Mouse (Mus musculus) macrophage (primary cell): Measurements from ENCODE around the gene Krt86. TPM values are rescaled to one million over a fixed set of nuclear protein-coding genes. Genes with fewer than 3 reads are reported as not detected.
"Not testable (repeated sequence)": the region's sequence is repeated elsewhere in the genome, so short reads cannot be mapped to it uniquely, and the experiment has no call there.

Experiments used
- H3K27ac ChIP-seq: fragments of 350-480 bp; formaldehyde crosslinking; 2 replicates; pipeline ENCODE4 v1.9.0; 2021
- H3K36me3 ChIP-seq: fragments of 350-480 bp; formaldehyde crosslinking; 2 replicates; pipeline ENCODE4 v1.9.0; 2021; ENCODE audit errors: inconsistent target
- H3K4me3 ChIP-seq: fragments of 350-480 bp; formaldehyde crosslinking; 2 replicates; pipeline ENCODE4 v1.9.0; 2021; ENCODE audit errors: inconsistent target
- H3K79me2 ChIP-seq: fragments of 350-480 bp; formaldehyde crosslinking; 2 replicates; pipeline ENCODE4 v1.9.0; 2021; ENCODE audit errors: inconsistent target
- WGBS: methylation state at CpG from one replicate; pipeline ENCODE4 v1.1.7; 2026; ENCODE audit warnings: inconsistent platforms; ENCODE audit not compliant: missing documents; 5-methylcytosine and 5-hydroxymethylcytosine counted together
- polyA plus RNA-seq: library from polyadenylated mRNA; stranded (reverse); fragments of 250-400 nt; gene quantifications from 3 replicates; pipeline ENCODE4 v1.2.4, GENCODE M21; 2018; ENCODE audit warnings: inconsistent platforms

Krt86 gene
- polyA plus RNA-seq, 1 experiment from 2014 or later, result not detected

GRCm38 (mm10) chr15:101517161-101517560 lies 43.9 kb downstream of the Krt86 start, which contains the start of gene Gm49425:
Gm49425 (minus strand) TSS chr15:101517261.
- WGBS, result 80% methylated on average over 1 of the region's 2 CpGs
- not testable (repeated sequence) for H3K4me3 ChIP-seq, H3K27ac ChIP-seq, H3K36me3 ChIP-seq, H3K79me2 ChIP-seq

GRCm38 (mm10) chr15:101519792-101520191 lies 46.5 kb downstream of the Krt86 start:
- no peak overlapping the region for H3K4me3 ChIP-seq
- no peaks in the 10 kb centered on the region for H3K36me3 ChIP-seq
- no peaks in the 10 kb centered on the region for H3K79me2 ChIP-seq
- H3K27ac ChIP-seq, result no peak overlapping the region
- WGBS, result 25% methylated on average over 2 of the region's 2 CpGs

- WGBS, result 68% methylated on average over 4 of the region's 4 CpGs
- Histone ChIP-seq H3K36me3 (no peaks in the 10 kb centered on the region), H3K4me3 (no peak overlapping the region), H3K27ac (no peak overlapping the region), H3K79me2 (no peaks in the 10 kb centered on the region)
Measured at GRCm38 (mm10) chr15:101522556-101523232, 49.4 kb downstream of the Krt86 start.

Other genes with a start within 250 kb of the Krt86 start
- 0.26 to 0.36 TPM in 2 of 3 replicates, not detected in the other for gene Grasp, start 249.3 kb upstream of the Krt86 start, polyA plus RNA-seq
- gene Nr4a1, start 219.2 kb upstream of the Krt86 start, polyA plus RNA-seq, result 6.1 to 9.4 TPM (median 7.1 TPM) in 3 replicates
- 19.7 to 26.3 TPM (median 22.9 TPM) in 3 replicates for gene Atg101, start 189.2 kb upstream of the Krt86 start, polyA plus RNA-seq
- gene 6030408B16Rik, start 180.3 kb upstream of the Krt86 start, polyA plus RNA-seq, result not detected in 3 replicates
- gene Krt80, start 103.3 kb upstream of the Krt86 start, polyA plus RNA-seq, result 0.51 to 0.83 TPM (median 0.56 TPM) in 3 replicates
- not detected in 3 replicates for gene Krt7, start 62.4 kb upstream of the Krt86 start, polyA plus RNA-seq
- not detected in 3 replicates for gene Krt87, start 34.7 kb upstream of the Krt86 start, polyA plus RNA-seq
- gene Krt88, start 25.7 kb upstream of the Krt86 start, polyA plus RNA-seq, result not detected in 3 replicates
- gene Krt81, start 9.7 kb upstream of the Krt86 start, polyA plus RNA-seq, result not detected in 3 replicates
- gene Krt83, start 18.0 kb downstream of the Krt86 start, polyA plus RNA-seq, result not detected in 3 replicates
- not detected in 3 replicates for gene Gm49425, start 43.8 kb downstream of the Krt86 start, polyA plus RNA-seq
- gene Krt84, start 59.3 kb downstream of the Krt86 start, polyA plus RNA-seq, result not detected in 3 replicates
- gene Krt82, start 77.2 kb downstream of the Krt86 start, polyA plus RNA-seq, result not detected in 3 replicates
- not detected in 3 replicates for gene Krt90, start 89.5 kb downstream of the Krt86 start, polyA plus RNA-seq
- gene Krt75, start 100.4 kb downstream of the Krt86 start, polyA plus RNA-seq, result not detected in 3 replicates
- gene Gm5414, start 154.7 kb downstream of the Krt86 start, polyA plus RNA-seq, result not detected in 3 replicates
- not detected in 3 replicates for gene Gm5478, start 173.9 kb downstream of the Krt86 start, polyA plus RNA-seq
- gene Krt6b, start 206.8 kb downstream of the Krt86 start, polyA plus RNA-seq, result not detected in 3 replicates
- not detected in 3 replicates for gene Krt6a, start 220.8 kb downstream of the Krt86 start, polyA plus RNA-seq
- not detected in 3 replicates for gene Krt5, start 239.4 kb downstream of the Krt86 start, polyA plus RNA-seq